Mouse (Mus musculus): ENCODE data around the gene Olfm1. TPM values are rescaled to one million over a fixed set of nuclear protein-coding genes. Genes with fewer than 3 reads are reported as not detected.
A peak's percentile ranks its signal among the peaks of the same experiment; 100 is the strongest.

Gene Olfm1
- polyA plus RNA-seq (2015; fragmentation: Nextera tagmentation; extraction: Ambion mirVana): 20.1 and 21.8 TPM in 2 replicates

DNA sequence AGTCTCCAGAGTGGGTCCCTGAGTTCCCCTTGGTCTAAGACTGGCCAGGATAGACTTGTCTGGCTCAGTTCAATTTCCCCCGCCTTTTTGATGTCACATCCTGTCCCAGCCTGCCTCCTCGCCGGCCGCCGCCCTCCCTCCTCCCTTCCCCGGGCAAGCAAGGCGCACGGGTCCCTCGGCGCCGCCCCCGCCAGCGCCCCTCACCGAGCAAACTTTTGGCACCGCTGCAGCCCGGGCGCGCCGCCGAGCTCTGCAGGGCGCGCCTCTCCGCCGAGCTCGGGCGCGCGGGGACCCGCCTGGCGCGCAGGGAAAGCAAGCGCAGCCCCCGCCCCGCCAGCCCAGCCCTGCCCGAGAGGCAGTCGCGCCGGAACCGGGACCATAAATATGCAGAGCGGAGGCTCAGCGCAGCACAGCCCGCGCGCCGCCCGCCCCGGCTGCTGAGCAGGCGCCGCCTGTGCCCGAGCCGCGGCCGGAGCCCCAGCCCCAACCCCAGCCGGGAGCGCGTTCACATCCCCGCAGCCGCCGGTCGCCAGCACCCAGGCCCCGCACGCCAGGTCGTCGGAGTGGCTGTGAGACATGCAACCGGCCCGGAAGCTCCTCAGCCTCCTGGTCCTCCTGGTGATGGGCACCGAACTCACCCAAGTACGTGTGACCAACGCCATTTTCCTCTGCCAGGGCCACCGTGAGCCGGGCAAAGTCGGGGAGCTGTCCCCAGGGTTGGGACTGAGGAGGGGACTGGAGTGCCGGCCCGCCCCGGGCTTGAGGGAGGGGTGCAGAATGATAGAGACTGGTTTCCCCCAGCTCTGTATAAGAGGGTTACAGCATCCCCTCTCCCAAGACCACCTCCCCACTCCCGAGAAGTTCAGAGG is at the start of gene Olfm1:
TSS of gene Olfm1 (plus strand) at position 172 of the 869 bp plus-strand sequence.
- under 1% methylated on average over 73 of the region's 76 CpGs for WGBS
- peaks cover 26% of the 10 kb centered on the region for H3K27me3 ChIP-seq (replicated peaks)
- H3K4me2 ChIP-seq (replicated peaks): peak within 1 kb of the TSS; percentile 81
- peak within 1 kb of the TSS; percentile 57 for H3K4me3 ChIP-seq (replicated peaks)
- H3K9me3 ChIP-seq: no peaks in the 10 kb centered on the region
- H3K9ac ChIP-seq: peak within 1 kb of the TSS; percentile 48
- ATAC-seq: peak; percentile 85
- H3K4me1 ChIP-seq (replicated peaks): peaks cover 4% of the 10 kb centered on the region; the same call in 1 of the 2 replicates
- no peak within 1 kb of the TSS for H3K27ac ChIP-seq
- no peaks in the 10 kb centered on the region for H3K36me3 ChIP-seq

DNA sequence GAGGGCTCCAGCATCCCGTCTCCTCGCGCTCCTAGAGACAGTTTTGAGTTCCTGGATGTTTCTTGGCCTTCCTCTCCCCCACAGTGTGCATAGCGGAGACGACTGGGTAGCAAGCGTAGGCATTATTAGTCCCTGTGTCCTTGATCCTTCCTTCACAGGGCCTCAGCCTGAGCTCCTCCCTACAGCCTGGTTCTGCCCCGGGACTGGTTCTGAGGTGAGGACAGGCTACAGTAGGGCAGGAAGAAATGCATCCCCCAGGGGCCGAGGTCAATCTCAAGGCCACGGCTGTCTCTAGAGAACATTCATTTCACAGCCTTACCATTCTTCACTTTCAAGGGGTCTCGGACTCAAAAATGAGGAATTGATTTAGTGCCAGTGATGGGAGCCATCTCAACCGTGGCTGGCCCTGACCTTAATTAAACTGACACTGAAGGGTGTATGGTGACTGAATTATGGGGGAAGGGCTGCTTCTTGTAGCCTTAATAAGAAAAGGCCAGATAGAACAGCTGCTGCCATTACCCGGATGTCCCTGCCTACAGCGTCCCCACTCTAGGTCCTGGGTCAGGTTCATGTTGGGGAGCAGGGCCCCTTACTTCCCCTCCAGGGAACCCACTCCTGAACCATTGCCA is 49.3 kb upstream of the Olfm1 start:
- no peak overlapping the region for H3K4me2 ChIP-seq (replicated peaks)
- WGBS: 74% methylated on average over 13 of the region's 13 CpGs
- no peak overlapping the region for H3K27ac ChIP-seq
- no peak overlapping the region for H3K9ac ChIP-seq
- no peak overlapping the region for H3K4me3 ChIP-seq (replicated peaks)
- no peak for ATAC-seq
- H3K27me3 ChIP-seq (replicated peaks): no peaks in the 10 kb centered on the region
- H3K9me3 ChIP-seq: no peaks in the 10 kb centered on the region
- no peaks in the 10 kb centered on the region for H3K4me1 ChIP-seq (replicated peaks)
- H3K36me3 ChIP-seq: no peaks in the 10 kb centered on the region

DNA sequence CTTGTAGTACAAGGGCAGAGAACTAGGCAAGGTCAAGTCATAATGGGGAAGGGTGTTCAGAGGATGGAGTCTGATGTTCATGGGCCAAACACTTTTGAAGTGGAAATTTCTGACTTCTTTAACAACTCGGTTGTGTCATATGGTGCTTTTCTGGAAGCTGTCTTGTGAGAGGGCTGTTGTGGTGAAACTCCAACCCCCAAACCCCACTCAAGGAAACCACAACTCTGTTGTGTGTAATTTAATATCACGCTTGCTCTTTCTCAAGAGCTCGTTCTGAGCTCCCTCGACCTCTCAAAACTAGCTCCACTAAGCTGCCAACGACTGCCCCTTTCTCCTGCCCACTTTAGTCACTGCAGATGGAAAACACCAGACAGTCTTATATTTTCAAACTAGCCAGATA is 47.1 kb upstream of the Olfm1 start:
- H3K36me3 ChIP-seq: no peaks in the 10 kb centered on the region
- WGBS: 75% methylated on average over 5 of the region's 5 CpGs
- H3K4me3 ChIP-seq (replicated peaks): no peak overlapping the region
- no peak overlapping the region for H3K9ac ChIP-seq
- no peaks in the 10 kb centered on the region for H3K27me3 ChIP-seq (replicated peaks)
- no peaks in the 10 kb centered on the region for H3K9me3 ChIP-seq
- H3K4me1 ChIP-seq (replicated peaks): no peaks in the 10 kb centered on the region
- no peak for ATAC-seq
- H3K4me2 ChIP-seq (replicated peaks): no peak overlapping the region
- no peak overlapping the region for H3K27ac ChIP-seq

DNA sequence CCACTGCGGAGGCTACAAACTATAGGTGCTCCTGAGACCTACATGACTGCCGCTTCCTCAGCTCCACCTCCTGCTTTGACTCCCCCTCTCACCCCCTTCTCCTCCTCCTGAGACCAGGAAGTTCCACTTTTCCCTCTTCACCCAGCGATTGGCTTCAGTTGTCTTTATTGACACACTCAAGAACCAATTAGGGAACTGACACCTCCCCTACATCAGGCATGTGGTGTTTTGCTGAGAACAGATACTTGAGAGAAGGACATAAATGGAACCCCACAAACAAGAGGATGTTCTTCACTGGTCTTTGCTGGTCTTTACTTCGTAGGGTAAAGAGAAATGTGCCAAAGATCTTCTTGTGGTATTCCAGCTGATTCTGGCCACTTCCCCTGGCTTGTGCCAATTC is 46.6 kb upstream of the Olfm1 start:
- Histone ChIP-seq H3K27ac (no peak overlapping the region), H3K9me3 (no peaks in the 10 kb centered on the region), H3K4me1 (replicated peaks) (no peaks in the 10 kb centered on the region), H3K9ac (no peak overlapping the region), H3K4me2 (replicated peaks) (no peak overlapping the region), H3K27me3 (replicated peaks) (no peaks in the 10 kb centered on the region), H3K36me3 (no peaks in the 10 kb centered on the region), H3K4me3 (replicated peaks) (no peak overlapping the region)
- no peak for ATAC-seq
- WGBS: 78% methylated on average over 4 of the region's 4 CpGs

DNA sequence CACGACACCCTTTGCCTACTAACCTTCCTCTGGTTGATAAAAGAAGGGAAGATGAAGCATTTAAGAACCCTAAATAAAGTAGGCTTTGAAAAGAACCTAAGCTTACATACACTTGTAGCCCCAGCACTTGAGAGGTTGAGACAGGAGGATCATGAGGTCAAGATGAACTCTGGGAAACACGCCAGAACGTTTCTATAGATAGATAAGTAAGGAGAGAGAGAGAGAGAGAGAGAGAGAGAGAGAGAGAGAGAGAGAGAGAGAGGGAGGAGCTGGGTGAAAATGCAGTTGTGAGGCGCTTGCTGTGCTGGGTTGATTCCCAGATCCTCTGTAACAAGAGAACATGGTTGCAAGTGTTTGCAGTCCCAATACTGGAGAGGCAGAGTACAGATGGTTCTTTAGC is 46.1 kb upstream of the Olfm1 start:
- no peak overlapping the region for H3K27ac ChIP-seq
- no peaks in the 10 kb centered on the region for H3K4me1 ChIP-seq (replicated peaks)
- H3K4me3 ChIP-seq (replicated peaks): no peak overlapping the region
- no peak for ATAC-seq
- WGBS: 59% methylated on average over 4 of the region's 4 CpGs
- H3K27me3 ChIP-seq (replicated peaks): no peaks in the 10 kb centered on the region
- no peak overlapping the region for H3K9ac ChIP-seq
- no peaks in the 10 kb centered on the region for H3K9me3 ChIP-seq
- no peaks in the 10 kb centered on the region for H3K36me3 ChIP-seq
- H3K4me2 ChIP-seq (replicated peaks): no peak overlapping the region

DNA sequence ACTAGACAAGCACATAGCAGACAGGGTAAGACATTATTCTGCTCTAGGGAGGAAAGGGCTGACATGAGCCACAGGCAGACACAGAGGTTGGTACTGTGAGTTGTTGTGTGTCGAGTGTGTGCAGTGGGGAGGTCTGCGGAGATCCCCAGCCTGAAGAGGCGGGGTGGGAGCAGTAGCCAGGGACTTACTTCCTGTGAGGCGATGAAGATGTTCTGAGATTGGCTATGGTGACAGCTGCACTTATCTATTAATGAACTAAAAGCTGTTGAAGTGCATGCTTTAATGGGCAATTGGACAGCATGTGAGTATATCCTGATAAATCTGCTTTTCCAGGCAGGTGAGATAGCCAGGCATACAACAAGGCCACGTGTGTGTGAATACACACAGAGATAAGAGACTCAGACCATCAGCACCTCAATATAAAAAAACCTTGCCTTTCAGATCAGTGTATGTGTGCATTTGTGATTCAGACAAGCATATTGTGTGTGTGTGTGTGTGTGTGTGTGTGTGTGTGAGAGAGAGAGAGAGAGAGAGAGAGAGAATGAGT is 45.5 kb upstream of the Olfm1 start:
- no peak for ATAC-seq
- no peak overlapping the region for H3K9ac ChIP-seq

DNA sequence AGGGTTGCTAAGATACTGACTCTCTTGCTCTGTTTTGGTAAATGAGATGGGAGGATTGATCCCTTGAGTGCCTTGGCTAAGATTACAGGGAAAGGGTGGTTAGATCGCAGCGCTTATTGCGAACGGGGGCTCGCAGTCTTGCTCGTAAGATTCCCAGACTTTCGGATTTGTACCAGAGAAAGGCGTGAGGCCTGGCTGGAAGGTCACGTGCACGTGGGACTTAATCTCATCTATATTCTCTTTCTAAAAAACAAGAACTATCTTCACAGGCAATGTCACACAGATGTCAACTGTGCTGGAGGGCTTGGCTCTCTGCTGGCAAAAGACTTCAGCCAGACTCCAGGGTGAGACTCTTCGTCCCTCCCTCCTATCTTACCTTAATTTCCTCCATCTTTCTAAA is 43.1 kb upstream of the Olfm1 start:
- 68% methylated on average over 11 of the region's 11 CpGs for WGBS
- ATAC-seq: no peak
- no peak overlapping the region for H3K27ac ChIP-seq
- no peaks in the 10 kb centered on the region for H3K36me3 ChIP-seq
- H3K4me3 ChIP-seq (replicated peaks): no peak overlapping the region
- no peaks in the 10 kb centered on the region for H3K4me1 ChIP-seq (replicated peaks)
- H3K9me3 ChIP-seq: no peaks in the 10 kb centered on the region
- H3K27me3 ChIP-seq (replicated peaks): no peaks in the 10 kb centered on the region
- H3K9ac ChIP-seq: no peak overlapping the region
- no peak overlapping the region for H3K4me2 ChIP-seq (replicated peaks)

More for the DNA sequence above, 45.5 kb upstream of the Olfm1 start:
- Histone ChIP-seq H3K36me3 (no peaks in the 10 kb centered on the region), H3K9me3 (no peaks in the 10 kb centered on the region), H3K27ac (no peak overlapping the region), H3K4me3 (replicated peaks) (no peak overlapping the region), H3K4me2 (replicated peaks) (no peak overlapping the region), H3K27me3 (replicated peaks) (no peaks in the 10 kb centered on the region), H3K4me1 (replicated peaks) (no peaks in the 10 kb centered on the region)
- WGBS: 75% methylated on average over 5 of the region's 5 CpGs

DNA sequence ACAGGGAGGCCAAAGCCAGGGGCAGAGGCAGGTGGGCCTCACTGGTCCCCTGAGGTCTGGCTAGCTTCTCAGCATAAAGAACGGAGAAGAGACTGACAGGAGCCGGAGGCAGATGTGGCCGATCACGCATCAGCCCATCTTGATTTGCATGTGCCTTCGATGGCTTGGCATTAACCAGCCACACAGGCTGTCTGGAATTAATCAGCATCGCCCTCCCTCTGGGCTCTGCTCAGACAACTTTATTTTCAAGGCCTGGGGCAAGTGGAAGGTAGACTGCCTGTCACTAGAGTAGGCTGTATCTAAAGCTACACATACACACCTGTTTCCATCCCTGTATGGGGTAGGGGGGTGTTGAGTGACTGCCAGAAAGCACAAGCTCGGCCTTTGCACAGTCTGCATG is 32.2 kb upstream of the Olfm1 start:
- no peak overlapping the region for H3K9ac ChIP-seq
- H3K4me1 ChIP-seq (replicated peaks): no peaks in the 10 kb centered on the region
- no peaks in the 10 kb centered on the region for H3K36me3 ChIP-seq
- no peaks in the 10 kb centered on the region for H3K9me3 ChIP-seq
- 81% methylated on average over 7 of the region's 7 CpGs for WGBS
- no peak overlapping the region for H3K4me3 ChIP-seq (replicated peaks)
- no peak overlapping the region for H3K4me2 ChIP-seq (replicated peaks)
- H3K27me3 ChIP-seq (replicated peaks): no peaks in the 10 kb centered on the region
- no peak overlapping the region for H3K27ac ChIP-seq
- no peak for ATAC-seq

DNA sequence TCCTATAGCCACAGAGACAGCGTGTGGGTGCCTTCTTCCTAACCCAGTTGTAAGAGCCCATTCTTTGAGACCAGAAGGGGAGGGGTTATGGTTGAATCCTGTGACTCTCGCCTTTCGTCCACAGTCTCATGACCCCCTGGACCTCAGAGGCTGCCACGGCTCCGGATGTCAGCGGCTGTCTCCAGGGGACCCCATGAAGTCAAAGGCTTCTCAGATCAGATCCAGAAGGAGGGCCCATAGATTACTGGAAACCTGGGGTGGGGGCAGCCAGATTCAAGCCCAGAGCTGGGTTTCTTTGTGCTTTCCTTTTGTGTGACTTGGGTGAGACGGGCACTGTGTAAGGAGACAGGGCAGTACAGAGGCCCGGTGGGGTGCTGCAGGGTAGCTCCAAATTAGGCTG is 27.2 kb upstream of the Olfm1 start:
- Histone ChIP-seq H3K36me3 (no peaks in the 10 kb centered on the region), H3K4me1 (replicated peaks) (no peaks in the 10 kb centered on the region), H3K27me3 (replicated peaks) (no peaks in the 10 kb centered on the region), H3K9ac (no peak overlapping the region), H3K9me3 (no peaks in the 10 kb centered on the region), H3K4me2 (replicated peaks) (no peak overlapping the region), H3K4me3 (replicated peaks) (no peak overlapping the region), H3K27ac (no peak overlapping the region)
- 64% methylated on average over 8 of the region's 8 CpGs for WGBS
- ATAC-seq: no peak

DNA sequence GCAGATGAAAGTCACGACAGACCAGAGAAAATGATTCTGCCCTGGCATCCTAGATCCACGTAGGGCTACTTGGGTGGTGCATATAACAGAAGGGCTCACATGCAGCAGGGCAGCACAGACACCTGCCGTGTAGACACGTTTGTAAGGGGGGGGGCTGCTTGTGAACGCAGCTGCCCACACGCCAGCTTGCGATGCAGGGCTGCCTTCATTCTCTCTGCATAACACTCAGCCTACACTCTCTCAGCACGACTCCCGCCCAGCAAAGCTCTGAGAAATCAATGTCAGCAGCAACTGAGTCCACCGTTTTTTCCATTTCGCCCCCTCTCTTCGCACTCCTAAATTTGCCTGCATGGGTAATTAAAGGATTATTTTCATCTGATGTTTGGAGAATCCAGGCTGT is 23.5 kb upstream of the Olfm1 start:
- 68% methylated on average over 12 of the region's 12 CpGs for WGBS
- no peak for ATAC-seq
- H3K9ac ChIP-seq: no peak overlapping the region
- no peaks in the 10 kb centered on the region for H3K36me3 ChIP-seq
- no peaks in the 10 kb centered on the region for H3K27me3 ChIP-seq (replicated peaks)
- H3K4me1 ChIP-seq (replicated peaks): no peaks in the 10 kb centered on the region; the same call in 1 of the 2 replicates
- H3K9me3 ChIP-seq: no peaks in the 10 kb centered on the region
- no peak overlapping the region for H3K4me2 ChIP-seq (replicated peaks)
- no peak overlapping the region for H3K27ac ChIP-seq
- H3K4me3 ChIP-seq (replicated peaks): no peak overlapping the region

DNA sequence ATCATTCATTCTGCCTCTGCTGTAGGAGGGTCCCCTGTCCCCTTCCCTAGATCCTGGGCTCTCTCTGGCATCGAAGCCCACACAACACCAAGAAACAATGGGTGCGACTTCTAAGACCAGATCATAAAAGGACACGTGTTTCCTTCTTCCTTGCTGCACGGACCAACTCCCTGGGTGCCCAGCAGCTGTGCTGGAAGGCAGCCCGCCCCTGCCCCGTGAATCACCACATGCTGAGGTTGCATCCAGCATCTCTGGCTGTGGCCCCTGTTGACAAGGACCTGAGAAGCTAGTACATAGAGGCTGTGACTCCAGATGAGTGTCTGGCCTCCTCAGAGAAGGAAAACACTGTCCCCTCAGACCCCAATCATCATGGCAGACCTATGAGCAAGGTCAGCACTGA is 20.8 kb upstream of the Olfm1 start:
- H3K27ac ChIP-seq: no peak overlapping the region
- H3K4me1 ChIP-seq (replicated peaks): no peaks in the 10 kb centered on the region; the same call in 1 of the 2 replicates
- H3K36me3 ChIP-seq: no peaks in the 10 kb centered on the region
- H3K4me2 ChIP-seq (replicated peaks): no peak overlapping the region
- no peaks in the 10 kb centered on the region for H3K9me3 ChIP-seq
- ATAC-seq: no peak
- no peak overlapping the region for H3K9ac ChIP-seq
- 80% methylated on average over 6 of the region's 6 CpGs for WGBS
- no peaks in the 10 kb centered on the region for H3K27me3 ChIP-seq (replicated peaks)
- no peak overlapping the region for H3K4me3 ChIP-seq (replicated peaks)

DNA sequence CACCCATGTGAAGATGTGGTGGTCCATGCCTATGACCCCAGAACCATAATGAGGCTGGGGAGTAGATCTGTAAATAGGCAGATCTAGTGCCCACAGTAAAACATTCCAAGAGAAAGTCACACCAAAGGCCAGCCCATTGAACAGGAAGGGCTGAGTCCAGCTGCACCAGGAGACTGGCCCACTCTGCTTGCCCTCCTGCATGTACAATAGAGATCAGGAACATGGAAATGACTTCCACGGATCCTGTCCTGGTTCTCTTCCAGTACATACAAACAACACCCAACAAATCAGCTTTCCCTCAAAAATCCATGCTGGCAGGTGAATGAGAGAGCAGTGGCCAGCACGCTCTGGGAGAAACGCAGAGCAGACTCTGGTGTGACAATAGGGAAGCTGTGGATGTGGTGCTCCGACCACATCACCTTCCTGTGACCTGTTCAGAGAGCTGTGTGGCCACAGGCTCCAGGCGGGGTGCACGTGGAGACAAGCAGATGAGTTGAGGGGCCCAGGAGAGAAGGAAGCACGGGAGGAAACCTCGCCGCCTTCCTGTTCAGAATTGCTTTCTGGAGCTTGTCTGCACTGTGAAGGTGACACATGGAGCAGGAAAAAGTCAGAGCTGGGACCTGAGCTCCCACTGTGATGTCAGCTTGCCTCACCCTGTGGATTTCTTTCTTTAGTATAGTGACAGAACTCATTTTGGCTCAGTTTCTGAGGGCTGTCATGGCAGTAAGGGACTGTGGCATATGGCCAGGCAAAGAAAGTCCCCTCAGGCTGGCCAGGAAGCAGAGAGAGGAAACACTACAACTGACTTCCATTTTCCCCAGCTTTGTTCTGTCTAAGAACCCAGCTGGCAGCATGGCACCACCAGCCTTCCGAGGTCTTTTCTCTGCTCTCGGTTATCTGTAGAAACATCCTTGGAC is 19.3 kb upstream of the Olfm1 start:
- ATAC-seq: no peak
- no peak overlapping the region for H3K27ac ChIP-seq
- H3K9ac ChIP-seq: no peak overlapping the region
- 58% methylated on average over 11 of the region's 11 CpGs for WGBS
- H3K4me2 ChIP-seq (replicated peaks): no peak overlapping the region
- no peaks in the 10 kb centered on the region for H3K36me3 ChIP-seq
- H3K9me3 ChIP-seq: no peaks in the 10 kb centered on the region
- no peaks in the 10 kb centered on the region for H3K27me3 ChIP-seq (replicated peaks)
- H3K4me3 ChIP-seq (replicated peaks): no peak overlapping the region
- H3K4me1 ChIP-seq (replicated peaks): no peaks in the 10 kb centered on the region; the same call in 1 of the 2 replicates
